ENCODE assay signal across 12 mouse cellular contexts in genomic region chr5:103166755-103167154, GRCm38 (mm10). TPM values are rescaled to one million over a fixed set of nuclear protein-coding genes. Genes with fewer than 3 reads are reported as not detected.
"Had no signal": no experiment of that assay in that cellular context is flagged by ENCODE, and none has a peak within 500 bp of the region (broad histone marks: within the 10 kb centered on the region; RNA-seq: fewer than 3 reads in every experiment).

No protein-coding gene starts in this region.

- ATAC-seq: lung, postnatal 0 days had no signal

- H3K9me3 ChIP-seq: limb, embryonic 10.5 days; liver, embryonic 15.5 days; stomach, embryonic 15.5 days had no signal

- DNase-seq: kidney, adult 2 months; kidney, postnatal 25 days; lung, adult 2 months; lung, postnatal 36 days; retina, postnatal 1 day; thymus, adult 2 months; thymus, postnatal 25 days had no signal

- H3K36me3 ChIP-seq: limb, embryonic 10.5 days; liver, embryonic 15.5 days; stomach, embryonic 15.5 days had no signal

- H3K27ac ChIP-seq: limb, embryonic 10.5 days; liver, embryonic 15.5 days; stomach, embryonic 15.5 days had no signal

- H3K27me3 ChIP-seq: liver, embryonic 15.5 days; stomach, embryonic 15.5 days had no signal

- H3K4me1 ChIP-seq: limb, embryonic 10.5 days; liver, embryonic 15.5 days; stomach, embryonic 15.5 days had no signal

- H3K4me3 ChIP-seq: limb, embryonic 10.5 days; liver, embryonic 15.5 days; stomach, embryonic 15.5 days had no signal

RNA-seq across cellular contexts. Expression of gene Mapk10, which starts 44.4 kb away (rescaled TPM):
- total RNA-seq: megakaryocyte progenitor cell, adult 5-6 weeks had no signal
